Mouse (Mus musculus) stomach, embryonic 15.5 days (tissue): ENCODE measurements around the gene Hcn4. TPM values are rescaled to one million over a fixed set of nuclear protein-coding genes. Genes with fewer than 3 reads are reported as not detected.
A peak's percentile ranks its signal among the peaks of the same experiment; 100 is the strongest.

Experiments used
- ATAC-seq: fragments of 200-750 bp; cut with Nextera tagmentation; 2 replicates; pipeline ENCODE4 v1.8.0; 2017; ENCODE audit warnings: low read depth, moderate number of reproducible peaks, moderate TSS enrichment; ENCODE audit not compliant: insufficient read depth, low FRiP score
- H3K27ac ChIP-seq: fragments of 300-500 bp; sonication (generic); 2 replicates; pipeline ENCODE4 v1.5.1; 2015; ENCODE audit warnings: mild to moderate bottlenecking, inconsistent platforms
- H3K27me3 ChIP-seq: fragments of 300-500 bp; sonication (generic); replicated peaks from 2 replicates; pipeline ENCODE4 v1.6.1; 2015; ENCODE audit warnings: inconsistent platforms
- H3K36me3 ChIP-seq: fragments of 300-500 bp; sonication (generic); 2 replicates; pipeline ENCODE4 v1.6.1; 2015; ENCODE audit warnings: inconsistent platforms
- H3K4me1 ChIP-seq: fragments of 300-500 bp; sonication (generic); 2 replicates; pipeline ENCODE4 v1.6.1; 2015; ENCODE audit warnings: inconsistent platforms
- H3K4me2 ChIP-seq: fragments of 300-500 bp; sonication (generic); 2 replicates; pipeline ENCODE4 v1.6.1; 2015; ENCODE audit warnings: mild to moderate bottlenecking, inconsistent platforms
- H3K4me3 ChIP-seq: fragments of 300-500 bp; sonication (generic); replicated peaks from 2 replicates; pipeline ENCODE4 v1.5.1; 2015; ENCODE audit warnings: inconsistent platforms
- H3K9ac ChIP-seq: fragments of 300-500 bp; sonication (generic); 2 replicates; pipeline ENCODE4 v1.6.1; 2015; ENCODE audit warnings: inconsistent platforms
- H3K9me3 ChIP-seq: fragments of 300-500 bp; sonication (generic); 2 replicates; pipeline ENCODE4 v1.6.1; 2016; ENCODE audit warnings: inconsistent platforms
- WGBS: fragments of 180-500 bp; shearing (Covaris S2); methylation state at CpG from one replicate; pipeline ENCODE4 v1.1.7; 2015; 5-methylcytosine and 5-hydroxymethylcytosine counted together
- polyA plus RNA-seq: library from polyadenylated mRNA; unstranded; fragments of >200 nt; fragmentation: Nextera tagmentation; extraction: Ambion mirVana; gene quantifications from 2 replicates; pipeline ENCODE4 v1.2.1, GENCODE M21; 2015

Hcn4 gene
- 0.13 and 0.34 TPM in 2 replicates for polyA plus RNA-seq

- H3K4me3 ChIP-seq = peak within 1 kb of the TSS; percentile 71
- peak; percentile 11; the same call in 1 of the 2 replicates for ATAC-seq
- H3K27me3 ChIP-seq = peaks cover 69% of the 10 kb centered on the region
- H3K27ac ChIP-seq = no peak within 1 kb of the TSS
- WGBS = under 1% methylated on average over 89 of the region's 95 CpGs
- H3K9ac ChIP-seq = peak within 1 kb of the TSS; percentile 17
- H3K4me1 ChIP-seq = peaks cover 16% of the 10 kb centered on the region
- no peaks in the 10 kb centered on the region for H3K9me3 ChIP-seq
- H3K36me3 ChIP-seq = no peaks in the 10 kb centered on the region
- peak within 1 kb of the TSS; percentile 100 for H3K4me2 ChIP-seq
Observed at GRCm38 (mm10) chr9:58823139-58823917, at the start of gene Hcn4. Gene Hcn4, plus strand, starts transcription at chr9:58823412.

- 53% methylated on average over 3 of the region's 3 CpGs for WGBS
- Histone ChIP-seq H3K4me1 (no peaks in the 10 kb centered on the region), H3K27ac (no peak overlapping the region), H3K4me3 (no peak overlapping the region), H3K9me3 (no peaks in the 10 kb centered on the region), H3K36me3 (no peaks in the 10 kb centered on the region), H3K27me3 (no peaks in the 10 kb centered on the region), H3K9ac (no peak overlapping the region), H3K4me2 (no peak overlapping the region)
- ATAC-seq = no peak
Observed at GRCm38 (mm10) chr9:58774761-58775160, 48.5 kb upstream of the Hcn4 start.

GRCm38 (mm10) chr9:58775363-58775762 is 47.8 kb upstream of the Hcn4 start:
- Histone ChIP-seq H3K4me2 (no peak overlapping the region), H3K4me1 (no peaks in the 10 kb centered on the region), H3K36me3 (no peaks in the 10 kb centered on the region), H3K27me3 (no peaks in the 10 kb centered on the region), H3K27ac (no peak overlapping the region), H3K4me3 (no peak overlapping the region), H3K9me3 (no peaks in the 10 kb centered on the region), H3K9ac (no peak overlapping the region)
- WGBS = 23% methylated on average over 2 of the region's 2 CpGs
- ATAC-seq = no peak

GRCm38 (mm10) chr9:58789476-58789875 is 33.7 kb upstream of the Hcn4 start:
- H3K9me3 ChIP-seq = no peaks in the 10 kb centered on the region
- WGBS = 93% methylated on average over 3 of the region's 3 CpGs
- no peak for ATAC-seq
- H3K9ac ChIP-seq = no peak overlapping the region
- H3K27ac ChIP-seq = no peak overlapping the region
- no peak overlapping the region for H3K4me3 ChIP-seq
- H3K27me3 ChIP-seq = no peaks in the 10 kb centered on the region
- H3K4me2 ChIP-seq = no peak overlapping the region
- H3K36me3 ChIP-seq = no peaks in the 10 kb centered on the region
- H3K4me1 ChIP-seq = no peaks in the 10 kb centered on the region

GRCm38 (mm10) chr9:58798155-58798554 is 25.1 kb upstream of the Hcn4 start:
- 74% methylated on average over 7 of the region's 7 CpGs for WGBS
- H3K9me3 ChIP-seq = no peaks in the 10 kb centered on the region
- no peak overlapping the region for H3K4me3 ChIP-seq
- H3K4me1 ChIP-seq = no peaks in the 10 kb centered on the region
- no peaks in the 10 kb centered on the region for H3K36me3 ChIP-seq
- H3K9ac ChIP-seq = no peak overlapping the region
- H3K27ac ChIP-seq = no peak overlapping the region
- H3K27me3 ChIP-seq = no peaks in the 10 kb centered on the region
- no peak overlapping the region for H3K4me2 ChIP-seq
- ATAC-seq = no peak

- 64% methylated on average over 2 of the region's 2 CpGs for WGBS
- Histone ChIP-seq H3K4me3 (no peak overlapping the region), H3K27me3 (no peaks in the 10 kb centered on the region), H3K9me3 (no peaks in the 10 kb centered on the region), H3K27ac (no peak overlapping the region), H3K4me2 (no peak overlapping the region), H3K4me1 (0 out of 2 replicates have a peak, but pooled peaks cover 4% of the 10 kb centered on the region), H3K36me3 (no peaks in the 10 kb centered on the region), H3K9ac (no peak overlapping the region)
- ATAC-seq = no peak
Observed at GRCm38 (mm10) chr9:58801441-58801840, 21.8 kb upstream of the Hcn4 start.

GRCm38 (mm10) chr9:58802294-58802693 is 20.9 kb upstream of the Hcn4 start:
- no peak overlapping the region for H3K4me2 ChIP-seq
- H3K4me1 ChIP-seq = 0 out of 2 replicates have a peak, but pooled peaks cover 4% of the 10 kb centered on the region
- ATAC-seq = no peak
- no peak overlapping the region for H3K4me3 ChIP-seq
- no peaks in the 10 kb centered on the region for H3K36me3 ChIP-seq
- no peaks in the 10 kb centered on the region for H3K27me3 ChIP-seq
- no peaks in the 10 kb centered on the region for H3K9me3 ChIP-seq
- 35% methylated on average over 4 of the region's 4 CpGs for WGBS
- H3K9ac ChIP-seq = no peak overlapping the region
- H3K27ac ChIP-seq = no peak overlapping the region

GRCm38 (mm10) chr9:58802802-58803201 is 20.4 kb upstream of the Hcn4 start:
- Histone ChIP-seq H3K9me3 (no peaks in the 10 kb centered on the region), H3K9ac (no peak overlapping the region), H3K4me2 (no peak overlapping the region), H3K27ac (no peak overlapping the region), H3K27me3 (no peaks in the 10 kb centered on the region), H3K36me3 (no peaks in the 10 kb centered on the region), H3K4me1 (0 out of 2 replicates have a peak, but pooled peaks cover 4% of the 10 kb centered on the region), H3K4me3 (no peak overlapping the region)
- no peak for ATAC-seq
- WGBS = 43% methylated on average over 5 of the region's 5 CpGs

- Histone ChIP-seq H3K36me3 (no peaks in the 10 kb centered on the region), H3K9ac (no peak overlapping the region), H3K27me3 (no peaks in the 10 kb centered on the region), H3K4me1 (0 out of 2 replicates have a peak, but pooled peaks cover 4% of the 10 kb centered on the region), H3K27ac (no peak overlapping the region), H3K9me3 (no peaks in the 10 kb centered on the region), H3K4me3 (peak overlapping the region; percentile 15), H3K4me2 (peak overlapping the region; percentile 48)
- WGBS = 12% methylated on average over 15 of the region's 15 CpGs
- no peak for ATAC-seq
Observed at GRCm38 (mm10) chr9:58805601-58806318, 17.5 kb upstream of the Hcn4 start.

GRCm38 (mm10) chr9:58811171-58811570 is 12.0 kb upstream of the Hcn4 start:
- H3K9me3 ChIP-seq = no peaks in the 10 kb centered on the region
- H3K27ac ChIP-seq = no peak overlapping the region
- no peak overlapping the region for H3K9ac ChIP-seq
- no peak overlapping the region for H3K4me3 ChIP-seq
- no peaks in the 10 kb centered on the region for H3K36me3 ChIP-seq
- H3K27me3 ChIP-seq = no peaks in the 10 kb centered on the region
- peak; percentile 35; the same call in 1 of the 2 replicates for ATAC-seq
- H3K4me2 ChIP-seq = no peak overlapping the region
- 21% methylated on average over 3 of the region's 3 CpGs for WGBS
- 0 out of 2 replicates have a peak, but pooled peaks cover 4% of the 10 kb centered on the region for H3K4me1 ChIP-seq

- peaks cover 19% of the 10 kb centered on the region for H3K27me3 ChIP-seq
- no peak overlapping the region for H3K9ac ChIP-seq
- no peak overlapping the region for H3K27ac ChIP-seq
- H3K9me3 ChIP-seq = no peaks in the 10 kb centered on the region
- WGBS = 53% methylated on average over 15 of the region's 15 CpGs
- H3K36me3 ChIP-seq = no peaks in the 10 kb centered on the region
- H3K4me1 ChIP-seq = 0 out of 2 replicates have a peak, but pooled peaks cover 2% of the 10 kb centered on the region
- no peak overlapping the region for H3K4me3 ChIP-seq
- no peak overlapping the region for H3K4me2 ChIP-seq
- ATAC-seq = no peak
Observed at GRCm38 (mm10) chr9:58815552-58816260, 7.5 kb upstream of the Hcn4 start.
